Mouse (Mus musculus) lung, postnatal 0 days (tissue): Measurements from ENCODE around the gene Gm815.

Source experiments
- CTCF ChIP-seq: IDR thresholded peaks from 2 replicates; pipeline ENCODE4 v1.5.1; 2016; ENCODE audit warnings: antibody characterized with exemption, mild to moderate bottlenecking
- EP300 ChIP-seq: IDR thresholded peaks from 2 replicates; pipeline ENCODE4 v1.6.1; 2016; ENCODE audit warnings: antibody characterized with exemption, mild to moderate bottlenecking, control low read depth

GRCm38 (mm10) chr19:26885616-26886015 lies at the start of gene Gm815:
- no peak for TF ChIP-seq CTCF
- 0 out of 2 replicates have a peak, but pooled peaks have one; percentile 33 for TF ChIP-seq EP300
